Mouse (Mus musculus) heart, postnatal 0 days (tissue): ENCODE results near the gene Gm5127. TPM values are rescaled to one million over a fixed set of nuclear protein-coding genes. Genes with fewer than 3 reads are reported as not detected.
A peak's percentile ranks its signal among the peaks of the same experiment; 100 is the strongest.

Source experiments
- ATAC-seq: fragments of 200-750 bp; cut with Nextera tagmentation; 2 replicates; pipeline ENCODE4 v1.8.0; 2017; ENCODE audit warnings: low read depth, moderate number of reproducible peaks, moderate library complexity; ENCODE audit not compliant: insufficient read depth
- DNase-seq: peaks from one replicate; pipeline ENCODE4 v3.0.0-alpha.2; 2016; ENCODE audit warnings: low spot score
- H3K27ac ChIP-seq: fragments of 300-500 bp; sonication (generic); 2 replicates; pipeline ENCODE4 v1.5.1; 2014; ENCODE audit warnings: low read depth, mild to moderate bottlenecking
- H3K27me3 ChIP-seq: fragments of 300-500 bp; sonication (generic); 2 replicates; pipeline ENCODE4 v1.6.1; 2014; ENCODE audit warnings: low read length, mixed read lengths; ENCODE audit not compliant: control insufficient read depth, insufficient read depth
- H3K36me3 ChIP-seq: fragments of 300-500 bp; sonication (generic); replicated peaks from 2 replicates; pipeline ENCODE4 v1.6.1; 2014; ENCODE audit warnings: low read length, mixed read lengths; ENCODE audit not compliant: control insufficient read depth, insufficient read depth
- H3K4me1 ChIP-seq: fragments of 300-500 bp; sonication (generic); 2 replicates; pipeline ENCODE4 v1.6.1; 2014; ENCODE audit warnings: antibody characterized with exemption; ENCODE audit not compliant: control insufficient read depth, insufficient read depth
- H3K4me2 ChIP-seq: fragments of 300-500 bp; sonication (generic); 2 replicates; pipeline ENCODE4 v1.6.1; 2014; ENCODE audit warnings: low read depth, mild to moderate bottlenecking, low read length, moderate library complexity
- H3K4me3 ChIP-seq: fragments of 300-500 bp; sonication (generic); 2 replicates; pipeline ENCODE4 v1.5.1; 2014; ENCODE audit warnings: low read depth, low read length
- H3K9ac ChIP-seq: fragments of 300-500 bp; sonication (generic); replicated peaks from 2 replicates; pipeline ENCODE4 v1.6.1; 2014; ENCODE audit warnings: low read depth, low read length, mixed read lengths
- H3K9me3 ChIP-seq: fragments of 300-500 bp; sonication (generic); replicated peaks from 2 replicates; pipeline ENCODE4 v1.6.1; 2016; ENCODE audit warnings: low read length; ENCODE audit not compliant: control insufficient read depth
- CTCF ChIP-seq: IDR thresholded peaks from 2 replicates; pipeline ENCODE4 v1.5.1; 2016; ENCODE audit warnings: antibody characterized with exemption, control low read depth, low read depth
- EP300 ChIP-seq: IDR thresholded peaks from 2 replicates; pipeline ENCODE4 v1.6.1; 2016; ENCODE audit warnings: antibody characterized with exemption, low read depth
- WGBS: fragments of 180-500 bp; shearing (Covaris S2); extraction: QIAGEN DNeasy Blood & Tissue Kit; methylation state at CpG from one replicate; pipeline ENCODE4 v1.1.7; 2014; 5-methylcytosine and 5-hydroxymethylcytosine counted together
- polyA plus RNA-seq: library from polyadenylated mRNA; unstranded; fragments of >200 nt; fragmentation: Nextera tagmentation; extraction: Ambion mirVana; gene quantifications from 2 replicates; pipeline ENCODE4 v1.2.1, GENCODE M21; 2015
- total RNA-seq: library from RNA; depleted of rRNA; stranded (reverse); fragments of >200 nt; gene quantifications from 2 replicates; pipeline ENCODE4 v1.2.3, GENCODE M21; 2014; ENCODE audit warnings: low replicate concordance

The Gm5127 gene
- total and polyA plus RNA-seq, 2 experiments from 2014 or later, result not detected

GRCm38 (mm10) chrX:106628514-106628913 is 45.5 kb downstream of the Gm5127 start:
- Histone ChIP-seq H3K9me3 (no peaks in the 10 kb centered on the region), H3K36me3 (no peaks in the 10 kb centered on the region), H3K4me2 (no peak overlapping the region), H3K27me3 (no peaks in the 10 kb centered on the region), H3K4me1 (no peaks in the 10 kb centered on the region), H3K4me3 (no peak overlapping the region), H3K9ac (no peak overlapping the region), H3K27ac (no peak overlapping the region)
- no peak for ATAC-seq
- TF ChIP-seq EP300 (no peak), CTCF (no peak)
- no peak for DNase-seq
- 69% methylated on average over 1 of the region's 1 CpGs for WGBS

DNA sequence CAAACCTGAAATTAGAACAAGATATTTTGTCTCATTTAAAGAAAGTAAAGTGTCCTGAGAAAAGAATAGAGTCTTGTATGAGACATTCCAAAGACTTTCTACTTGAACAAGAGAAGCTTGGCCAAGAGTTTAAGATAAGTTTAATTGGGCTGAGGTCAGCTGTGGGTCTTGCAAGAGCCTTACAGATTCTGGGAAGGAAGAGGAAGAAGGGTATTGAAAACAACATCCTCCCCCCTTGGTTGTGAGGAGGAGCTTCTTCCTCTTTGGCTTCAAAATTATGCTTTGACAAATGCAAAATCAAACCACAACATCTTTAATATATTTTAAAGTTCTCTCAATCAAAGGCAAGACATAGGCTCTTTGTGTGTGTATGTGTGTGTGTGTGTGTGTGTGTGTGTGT is 50.6 kb downstream of the Gm5127 start:
- no peak overlapping the region for H3K4me2 ChIP-seq
- no peak overlapping the region for H3K27ac ChIP-seq

DNA sequence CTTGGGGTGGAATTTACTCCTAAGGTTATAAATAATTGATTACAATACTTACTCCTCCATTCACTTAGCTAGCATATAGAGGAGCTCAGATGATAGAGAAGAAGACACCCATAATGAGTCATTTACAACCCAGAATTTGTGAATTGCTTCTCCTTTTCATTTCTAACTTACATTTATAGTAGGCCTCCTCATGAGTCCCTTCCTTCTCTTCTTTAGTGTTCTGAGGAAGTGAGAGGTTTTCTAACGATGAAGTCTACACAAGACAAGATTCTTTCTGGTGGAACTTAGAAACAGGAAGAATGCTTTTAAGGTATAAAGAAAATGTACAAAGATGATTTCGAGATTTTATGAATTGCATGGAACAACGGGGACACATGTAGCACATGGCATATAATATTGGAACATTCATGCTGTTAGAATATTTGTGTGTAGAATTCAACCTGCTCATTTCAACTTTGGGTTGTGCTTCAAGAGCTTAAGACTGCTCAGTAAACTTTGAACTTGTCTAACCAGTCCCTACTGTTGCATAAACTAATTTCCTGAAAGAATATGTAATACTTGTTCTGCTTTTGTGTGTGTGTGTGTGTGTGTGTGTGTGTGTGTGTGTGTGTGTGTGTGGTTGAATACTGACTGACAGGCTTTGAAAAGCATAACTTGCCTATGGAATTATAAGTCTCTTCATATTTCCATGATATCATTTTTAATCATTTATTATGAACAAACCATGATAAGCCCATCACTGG is 52.0 kb downstream of the Gm5127 start:
- no peaks in the 10 kb centered on the region for H3K9me3 ChIP-seq
- TF ChIP-seq EP300, result no peak
- no peak for TF ChIP-seq CTCF
- H3K4me2 ChIP-seq, result no peak overlapping the region
- no peak for ATAC-seq
- no peak for DNase-seq
- no peaks in the 10 kb centered on the region for H3K36me3 ChIP-seq
- no peak overlapping the region for H3K4me3 ChIP-seq
- 80% methylated on average over 3 of the region's 3 CpGs for WGBS
- no peaks in the 10 kb centered on the region for H3K4me1 ChIP-seq
- H3K27me3 ChIP-seq, result no peaks in the 10 kb centered on the region
- H3K27ac ChIP-seq, result no peak overlapping the region
- H3K9ac ChIP-seq, result no peak overlapping the region

More for the DNA sequence above, 50.6 kb downstream of the Gm5127 start:
- ATAC-seq (no peak), DNase-seq (no peak)
- Histone ChIP-seq H3K9ac (no peak overlapping the region), H3K36me3 (no peaks in the 10 kb centered on the region), H3K4me1 (no peaks in the 10 kb centered on the region), H3K4me3 (no peak overlapping the region), H3K9me3 (no peaks in the 10 kb centered on the region), H3K27me3 (no peaks in the 10 kb centered on the region)
- TF ChIP-seq EP300 (no peak), CTCF (no peak)

DNA sequence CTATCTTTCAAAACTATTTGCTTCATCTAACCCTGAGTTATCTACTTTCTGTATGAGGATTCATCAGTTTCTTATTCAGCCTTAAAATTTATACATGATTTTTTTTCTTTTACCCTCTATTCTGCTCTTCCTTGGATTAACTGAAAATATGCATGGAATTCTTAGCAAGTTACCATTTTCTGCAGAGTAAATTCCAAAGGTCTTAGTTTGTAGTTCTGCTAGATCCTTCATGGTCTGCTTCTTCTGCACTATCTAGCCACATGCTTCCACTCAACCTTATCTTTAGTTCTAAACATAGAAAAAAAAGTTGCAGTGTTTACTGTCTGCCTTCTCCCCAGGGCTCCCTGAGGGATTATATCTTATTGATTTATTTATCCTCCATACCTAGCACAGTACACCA is 79.1 kb downstream of the Gm5127 start:
- ATAC-seq, result no peak
- no peaks in the 10 kb centered on the region for H3K9me3 ChIP-seq
- no peaks in the 10 kb centered on the region for H3K36me3 ChIP-seq
- H3K4me1 ChIP-seq, result no peaks in the 10 kb centered on the region
- DNase-seq, result no peak
- no peak overlapping the region for H3K4me3 ChIP-seq
- no peak overlapping the region for H3K27ac ChIP-seq
- no peaks in the 10 kb centered on the region for H3K27me3 ChIP-seq
- H3K9ac ChIP-seq, result no peak overlapping the region
- TF ChIP-seq CTCF, result no peak
- no peak for TF ChIP-seq EP300
- no peak overlapping the region for H3K4me2 ChIP-seq

DNA sequence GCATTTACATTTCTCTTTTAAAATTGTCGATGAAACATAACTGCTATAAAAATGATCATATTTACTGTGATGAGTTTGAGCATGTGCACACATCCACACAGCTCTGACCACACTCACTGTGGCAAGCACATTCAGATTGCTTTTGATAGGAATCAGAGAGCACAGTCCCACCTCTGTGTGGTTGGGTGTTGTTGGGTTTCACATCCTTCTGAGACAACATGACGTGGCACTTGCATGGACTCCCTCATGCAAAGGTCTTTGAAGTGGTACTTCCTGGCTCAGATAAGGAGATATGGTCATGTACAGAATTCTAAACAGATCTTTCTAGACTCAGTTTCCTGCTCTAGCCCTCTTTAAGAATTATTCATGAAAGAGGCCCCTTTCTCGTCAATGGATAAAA is 121.6 kb downstream of the Gm5127 start:
- WGBS, result 65% methylated on average over 3 of the region's 3 CpGs

GRCm38 (mm10) chrX:106717160-106717559 is 134.2 kb downstream of the Gm5127 start:
- Histone ChIP-seq H3K36me3 (no peaks in the 10 kb centered on the region), H3K9ac (no peak overlapping the region), H3K27ac (no peak overlapping the region), H3K27me3 (no peaks in the 10 kb centered on the region), H3K4me3 (no peak overlapping the region), H3K9me3 (no peaks in the 10 kb centered on the region), H3K4me1 (no peaks in the 10 kb centered on the region), H3K4me2 (no peak overlapping the region)
- DNase-seq (peak; percentile 7), ATAC-seq (no peak)
- TF ChIP-seq EP300 (no peak), CTCF (peak; percentile 15; the same call in 1 of the 2 replicates)
- 17% methylated on average over 2 of the region's 2 CpGs for WGBS

More for the DNA sequence above, 121.6 kb downstream of the Gm5127 start:
- no peak for DNase-seq
- Histone ChIP-seq H3K27me3 (no peaks in the 10 kb centered on the region), H3K4me2 (no peak overlapping the region), H3K4me3 (no peak overlapping the region), H3K9ac (no peak overlapping the region), H3K36me3 (no peaks in the 10 kb centered on the region), H3K9me3 (no peaks in the 10 kb centered on the region), H3K4me1 (no peaks in the 10 kb centered on the region), H3K27ac (no peak overlapping the region)
- TF ChIP-seq CTCF (no peak), EP300 (no peak)
- ATAC-seq, result no peak
